Mouse (Mus musculus) layer of hippocampus, postnatal 36 days (tissue): ENCODE results near the gene Pfkfb3. TPM values are rescaled to one million over a fixed set of nuclear protein-coding genes. Genes with fewer than 3 reads are reported as not detected.

Source experiments
- DNase-seq, 2 experiments: peaks; one replicate each; pipeline ENCODE4 v3.0.0; 2022
- total RNA-seq, 2 experiments: library from RNA; stranded (reverse); gene quantifications; 2 replicates each; pipeline ENCODE4 v1.2.3; 2021

Pfkfb3 gene
- total RNA-seq, 2 experiments from 2014 or later, result 41.6 to 43.2 TPM

- DNase-seq, result peak; percentile 92 to 93
These were observed 52.3 kb downstream of the Pfkfb3 start for GRCm38 (mm10) chr2:11501301-11502254.

- DNase-seq, result no peak
These were observed 53.2 kb downstream of the Pfkfb3 start for GRCm38 (mm10) chr2:11500666-11501065.

DNA sequence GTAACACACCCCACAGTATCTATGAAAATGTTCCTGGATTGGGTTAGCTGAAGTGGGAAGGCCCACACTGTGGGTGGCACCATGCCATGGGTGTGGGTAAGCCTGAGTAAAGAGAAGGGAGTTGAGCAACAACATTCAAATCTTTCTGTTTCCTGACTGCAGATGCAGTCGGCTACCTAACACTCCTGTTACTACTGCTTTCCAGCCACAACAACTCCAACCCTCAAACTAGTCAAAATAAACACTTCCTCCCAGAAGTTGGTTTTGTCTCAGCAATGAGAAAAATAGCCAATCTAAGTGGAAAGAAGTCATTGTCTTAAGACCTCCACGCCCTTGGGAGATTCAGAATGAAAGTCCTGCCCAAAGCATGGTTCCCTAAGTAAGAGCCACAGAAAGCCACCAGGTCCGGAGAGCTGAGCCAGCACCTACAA, 57.3 kb downstream of the Pfkfb3 start:
- DNase-seq, result peak; percentile 66 to 70

DNA sequence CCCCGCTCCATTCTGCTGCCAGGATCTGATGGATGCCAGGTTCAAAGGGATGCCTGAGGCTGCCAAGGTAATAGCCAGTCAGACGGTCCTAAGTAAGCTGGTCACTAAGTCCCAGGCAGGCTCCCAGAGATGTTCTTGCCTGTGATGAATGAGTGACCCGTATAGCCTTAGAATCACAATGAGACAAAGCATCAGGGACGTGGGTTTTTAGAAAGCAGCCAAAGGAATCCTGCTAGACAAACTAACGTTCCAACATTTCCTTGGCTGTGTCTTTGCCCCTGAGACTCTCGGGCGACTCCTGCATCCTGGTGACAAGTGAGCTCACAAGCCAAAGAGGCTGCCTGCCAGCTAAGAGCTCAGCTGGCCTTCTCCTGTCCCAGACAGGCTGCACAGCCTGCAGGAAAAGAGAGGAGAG, 59.0 kb downstream of the Pfkfb3 start:
- DNase-seq, result peak; percentile 54 to 57

- DNase-seq, result no peak
These were observed 61.0 kb downstream of the Pfkfb3 start for GRCm38 (mm10) chr2:11492855-11493254.

GRCm38 (mm10) chr2:11491471-11491870, 62.4 kb downstream of the Pfkfb3 start:
- DNase-seq, result no peak

DNA sequence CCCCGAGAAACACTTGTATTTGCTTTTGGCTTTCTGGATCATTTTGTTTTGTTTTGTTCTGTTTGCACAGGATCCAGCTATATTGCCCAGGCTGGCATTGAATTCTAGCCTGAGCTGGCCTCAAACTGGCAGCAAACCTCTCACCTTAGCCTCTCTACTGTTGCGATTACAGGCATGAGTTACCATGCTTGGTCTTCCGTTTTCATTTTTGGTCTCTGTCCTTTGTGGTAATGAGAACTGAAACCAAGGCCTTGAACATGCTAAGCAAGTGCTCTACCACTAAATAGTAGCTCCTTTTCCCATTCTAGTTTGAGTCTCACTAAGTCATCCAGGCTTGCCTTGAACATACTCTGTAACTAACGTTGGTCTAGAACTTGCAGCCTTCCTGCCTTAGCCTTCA, 63.3 kb downstream of the Pfkfb3 start:
- no peak for DNase-seq

DNA sequence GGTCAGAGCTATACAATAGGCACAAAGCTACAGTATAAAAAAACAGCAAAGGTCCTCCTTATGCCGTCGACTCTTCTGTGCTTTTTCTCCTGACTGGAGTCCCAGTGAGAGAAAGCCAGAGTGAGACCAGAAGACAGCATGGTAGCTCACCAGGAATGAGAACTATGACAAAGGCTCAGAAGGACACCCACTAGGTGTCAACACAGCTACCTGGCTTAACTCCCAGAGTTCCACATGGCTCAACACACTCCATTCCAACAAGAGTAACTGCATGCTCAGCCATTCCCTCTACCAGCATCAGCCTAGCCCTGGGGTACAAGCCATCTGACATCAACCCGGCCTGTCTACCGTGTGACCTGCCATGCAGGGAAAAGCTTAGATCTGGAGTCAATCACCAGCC, 70.7 kb downstream of the Pfkfb3 start:
- DNase-seq, result no peak

DNA sequence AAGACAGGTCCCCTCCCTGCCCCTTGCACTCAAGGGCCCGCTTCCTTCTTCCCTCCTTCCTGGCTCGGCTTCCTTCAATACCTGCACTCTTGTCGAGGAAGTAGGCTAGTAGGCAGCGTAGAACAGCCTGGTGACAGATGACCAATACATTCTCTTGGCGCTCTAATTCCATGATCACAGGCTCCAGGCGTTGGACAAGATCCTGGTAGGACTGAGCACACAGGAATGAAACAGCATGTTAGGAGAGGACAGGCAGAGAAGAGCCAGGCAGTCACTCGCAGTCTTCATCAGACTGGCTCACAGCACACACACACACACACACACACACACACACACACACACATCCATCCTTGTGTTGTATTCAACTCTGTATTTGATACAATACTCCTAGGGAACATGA, 71.5 kb downstream of the Pfkfb3 start:
- DNase-seq, result no peak

DNA sequence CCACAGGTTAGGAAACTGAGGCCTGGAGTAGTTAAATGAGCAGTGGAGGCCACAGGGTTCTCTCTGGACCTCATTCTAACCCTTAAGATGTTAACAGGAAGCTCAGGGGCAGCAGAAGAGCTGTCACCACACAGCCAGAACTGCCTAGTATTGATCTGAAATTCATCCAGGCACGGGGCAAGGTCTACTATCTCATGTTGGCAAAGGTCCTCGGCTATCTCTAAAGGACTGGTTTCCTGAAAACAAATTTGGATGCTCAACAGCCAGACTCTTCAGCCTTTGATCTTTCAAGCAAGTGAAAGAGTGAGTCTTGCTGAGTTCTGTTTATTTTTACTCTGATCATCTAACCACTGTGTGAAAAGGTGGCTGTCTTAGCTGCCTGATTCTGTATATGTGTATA, 74.9 kb downstream of the Pfkfb3 start:
- no peak for DNase-seq

DNA sequence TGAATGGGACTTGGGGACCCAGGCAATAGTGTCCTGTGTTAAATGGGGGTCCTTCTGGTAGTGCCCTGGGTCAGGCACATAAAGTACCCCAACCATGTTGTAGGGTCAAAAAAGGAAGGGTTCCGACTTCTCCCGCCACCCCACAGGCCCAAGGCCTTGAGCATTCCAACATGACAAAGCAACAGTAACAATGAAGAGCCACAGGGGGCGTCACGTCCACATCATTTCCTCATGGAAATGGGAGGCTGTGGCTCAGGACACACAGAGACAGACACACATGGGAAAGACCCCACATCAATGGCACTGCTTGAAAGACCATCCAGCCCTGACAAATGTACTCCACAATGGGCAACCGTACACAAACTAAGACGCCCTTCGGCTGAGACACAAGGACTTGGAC, 78.6 kb downstream of the Pfkfb3 start:
- DNase-seq, result no peak

DNA sequence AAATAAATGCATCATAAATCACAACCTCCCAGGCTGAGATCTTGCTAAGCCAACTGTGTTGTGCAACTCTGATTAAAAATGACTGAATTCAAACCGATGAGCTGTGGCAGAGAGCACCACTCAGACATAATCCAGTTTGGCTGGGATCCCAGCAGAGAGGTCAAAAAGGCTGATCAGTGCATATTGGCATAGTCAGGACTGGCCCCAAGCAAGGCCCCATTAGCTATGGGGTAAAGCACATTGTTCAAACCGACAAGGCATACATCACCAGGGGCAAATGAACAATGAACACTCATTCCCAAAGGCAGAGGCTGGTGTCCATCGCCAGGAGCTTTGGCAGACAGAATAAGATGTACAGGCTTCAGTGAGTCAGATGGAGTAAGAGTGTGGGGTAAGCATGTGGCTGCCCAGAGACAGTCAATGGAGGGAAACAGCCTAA, 89.2 kb downstream of the Pfkfb3 start:
- no peak for DNase-seq

DNA sequence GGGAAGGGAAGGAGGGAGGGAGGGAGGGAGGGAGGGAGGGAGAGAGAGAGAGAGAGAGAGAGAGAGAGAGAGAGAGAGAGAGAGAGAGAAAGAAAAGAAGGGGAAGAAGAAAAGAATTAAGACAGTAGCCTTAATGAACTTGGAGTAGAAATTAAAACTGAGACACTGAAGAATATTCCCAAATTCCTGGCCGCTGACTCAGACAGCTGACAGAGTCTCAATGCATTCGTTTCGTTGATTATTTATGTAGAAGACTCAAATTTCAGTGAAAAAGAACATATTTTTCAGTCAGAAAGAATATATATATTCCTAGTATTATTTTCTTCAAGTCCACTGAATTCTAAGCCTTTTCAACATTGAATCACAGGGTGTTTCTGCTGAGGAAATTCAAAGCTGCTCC, 92.9 kb downstream of the Pfkfb3 start:
- no peak for DNase-seq

DNA sequence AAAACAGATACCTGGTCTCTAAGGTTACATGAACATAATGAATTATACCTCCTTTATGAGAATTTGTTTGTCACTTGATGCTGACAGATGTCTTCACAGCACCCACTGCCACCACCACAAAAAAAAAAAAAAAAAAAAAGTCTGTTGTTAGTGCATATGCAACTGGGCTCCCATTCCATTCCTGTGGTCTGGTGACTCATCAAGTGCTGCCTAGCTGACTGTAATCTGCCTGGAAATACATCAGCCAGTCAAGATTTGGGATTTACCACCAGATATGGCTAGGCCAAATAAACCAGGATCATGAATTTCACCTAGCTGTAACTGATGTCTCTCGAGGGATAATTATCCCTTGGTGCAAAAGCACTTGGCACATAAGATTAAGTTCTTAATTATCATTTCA, 95.4 kb downstream of the Pfkfb3 start:
- no peak for DNase-seq

DNA sequence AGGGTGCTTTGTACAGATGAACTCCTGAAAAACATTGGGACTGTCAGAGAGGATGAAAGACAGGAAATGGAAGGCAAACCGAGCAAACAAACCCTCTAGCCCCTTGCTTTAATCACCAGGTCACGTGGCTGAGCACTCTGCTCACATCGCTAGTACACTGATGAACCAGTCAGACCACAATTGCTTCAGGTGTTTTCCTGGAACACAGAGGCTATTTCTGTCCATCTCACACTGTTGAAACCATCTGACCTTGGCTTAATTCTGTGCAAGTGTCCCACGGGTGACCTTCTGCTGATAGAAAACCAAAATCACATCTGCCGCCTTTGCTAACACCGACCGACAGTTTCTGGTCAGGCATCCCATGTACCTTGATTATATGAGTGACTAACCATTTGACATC, 96.0 kb downstream of the Pfkfb3 start:
- no peak for DNase-seq

DNA sequence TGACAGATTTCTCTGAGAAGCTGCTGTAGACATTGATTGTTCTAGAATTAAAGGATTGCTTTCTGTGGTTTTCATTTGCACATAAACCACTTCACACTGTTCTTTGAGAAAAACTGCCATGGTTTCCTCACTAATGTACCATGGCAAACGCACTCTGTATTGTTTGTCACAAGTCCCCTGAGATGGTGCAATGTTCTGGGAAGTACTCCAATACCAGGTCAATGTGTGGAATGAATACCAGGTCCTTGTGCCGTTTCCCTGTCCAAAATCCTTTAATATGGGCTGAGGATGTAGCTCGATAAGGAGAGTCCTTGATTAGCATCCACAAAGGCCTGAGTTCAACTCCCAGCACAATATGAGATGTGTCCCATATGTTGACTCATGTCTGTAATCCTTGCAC, 105.2 kb downstream of the Pfkfb3 start:
- DNase-seq, result no peak

GRCm38 (mm10) chr2:11447865-11448264, 106.0 kb downstream of the Pfkfb3 start:
- no peak for DNase-seq

DNA sequence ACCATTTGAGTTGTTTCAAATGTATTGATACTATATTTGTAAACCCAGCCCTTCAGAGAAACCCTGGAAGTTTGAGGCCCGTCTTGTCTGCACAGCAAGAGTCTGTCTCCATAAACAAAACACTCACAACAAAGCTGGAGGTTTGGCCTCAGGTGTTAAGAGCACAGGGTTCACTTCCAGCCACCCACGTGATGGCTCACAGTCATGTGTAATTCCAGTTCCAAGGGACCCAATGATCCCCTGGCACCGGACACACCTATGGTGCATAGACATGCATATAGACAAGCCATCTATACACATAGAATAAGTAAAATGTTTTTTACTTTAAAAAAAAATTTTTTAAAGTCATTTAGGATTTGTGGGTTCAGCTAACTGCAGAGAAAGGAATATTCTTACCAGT, 108.2 kb downstream of the Pfkfb3 start:
- DNase-seq, result no peak

- no peak for DNase-seq
These were observed 112.0 kb downstream of the Pfkfb3 start for GRCm38 (mm10) chr2:11441864-11442263.

GRCm38 (mm10) chr2:11438231-11438954, 115.5 kb downstream of the Pfkfb3 start:
- no peak for DNase-seq

- DNase-seq, result no peak
These were observed 117.5 kb downstream of the Pfkfb3 start for GRCm38 (mm10) chr2:11436353-11436752.

GRCm38 (mm10) chr2:11433353-11433752, 120.5 kb downstream of the Pfkfb3 start:
- DNase-seq, result no peak

- DNase-seq, result peak; percentile 41 to 52
These were observed 124.3 kb downstream of the Pfkfb3 start for GRCm38 (mm10) chr2:11429538-11429937.

DNA sequence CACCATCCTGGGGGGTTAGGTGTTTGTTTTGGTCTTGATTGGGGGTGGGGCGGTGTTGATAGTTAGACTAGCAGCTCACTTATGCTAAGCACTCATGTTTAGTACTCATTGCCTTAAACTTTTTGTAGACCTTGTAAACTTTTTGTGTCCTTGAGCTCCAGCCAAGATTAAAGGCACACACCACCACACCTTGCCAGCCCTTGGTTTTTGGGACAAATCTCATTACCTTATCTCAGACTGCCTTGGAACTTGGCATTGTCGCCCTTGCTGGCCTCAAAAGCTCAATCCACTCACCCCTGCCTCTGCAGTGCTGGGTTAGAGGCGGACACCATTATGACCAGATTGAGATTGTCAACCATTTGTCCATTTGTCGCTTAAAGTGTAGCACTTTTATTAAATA, 125.3 kb downstream of the Pfkfb3 start:
- no peak for DNase-seq
